Mouse (Mus musculus): ENCODE measurements around the gene Srsf9. TPM values are rescaled to one million over a fixed set of nuclear protein-coding genes. Genes with fewer than 3 reads are reported as not detected.
"Not testable (repeated sequence)": the region's sequence is repeated elsewhere in the genome, so short reads cannot be mapped to it uniquely, and the experiment has no call there.

Srsf9 gene
- polyA plus RNA-seq, 2 experiments = 46.2 to 81.6 TPM

GRCm38 (mm10) chr5:115364782-115365181, 37.8 kb downstream of the Srsf9 start:
- TF ChIP-seq EP300 (IDR thresholded peaks at IDR 0.05; ENCODE audit: low read depth) (no peak), CTCF (IDR thresholded peaks at IDR 0.05; ENCODE audit: low read depth) (no peak)
- ATAC-seq (ENCODE audit: insufficient read depth) (no peak), DNase-seq (ENCODE audit: low read depth in 3 of 3, low spot score in 3 of 3) (no peak)
- 51% methylated on average over 4 of the region's 4 CpGs for WGBS (ENCODE audit: insufficient replicate concordance)
- peaks cover 6% of the 10 kb centered on the region; the same call in 1 of the 2 replicates for H3K27me3 ChIP-seq (ENCODE audit: control insufficient read depth, insufficient read depth, low read length)
- H3K36me3 ChIP-seq (replicated peaks; ENCODE audit: control insufficient read depth, insufficient read depth, low read depth) = no peaks in the 10 kb centered on the region
- no peak overlapping the region for H3K4me2 ChIP-seq (ENCODE audit: low read depth)
- no peaks in the 10 kb centered on the region for H3K4me1 ChIP-seq (replicated peaks; ENCODE audit: control insufficient read depth in 2 of 2, insufficient read depth in 2 of 2, low read length in 1 of 2)
- no peak overlapping the region for H3K4me3 ChIP-seq (ENCODE audit: insufficient read depth in 1 of 2, low read depth in 2 of 2, low read length in 2 of 2)
- H3K9ac ChIP-seq (replicated peaks) = no peak overlapping the region
- H3K27ac ChIP-seq = no peak overlapping the region
- H3K9me3 ChIP-seq (ENCODE audit: control insufficient read depth, low read length) = no peaks in the 10 kb centered on the region

GRCm38 (mm10) chr5:115371736-115372135, 44.8 kb downstream of the Srsf9 start:
- Histone ChIP-seq H3K4me2 (ENCODE audit: low read depth) (no peak overlapping the region), H3K4me3 (ENCODE audit: insufficient read depth in 1 of 2, low read depth in 2 of 2, low read length in 2 of 2) (no peak overlapping the region), H3K9me3 (ENCODE audit: control insufficient read depth, low read length) (no peaks in the 10 kb centered on the region), H3K4me1 (replicated peaks; ENCODE audit: control insufficient read depth in 2 of 2, insufficient read depth in 2 of 2, low read length in 1 of 2) (no peaks in the 10 kb centered on the region), H3K27ac (no peak overlapping the region), H3K27me3 (ENCODE audit: control insufficient read depth, insufficient read depth, low read length) (peaks cover 17% of the 10 kb centered on the region), H3K9ac (replicated peaks) (no peak overlapping the region), H3K36me3 (replicated peaks; ENCODE audit: control insufficient read depth, insufficient read depth, low read depth) (no peaks in the 10 kb centered on the region)
- TF ChIP-seq EP300 (IDR thresholded peaks at IDR 0.05; ENCODE audit: low read depth) (no peak), CTCF (IDR thresholded peaks at IDR 0.05; ENCODE audit: low read depth) (no peak)
- DNase-seq (ENCODE audit: low read depth in 3 of 3, low spot score in 3 of 3) (no peak), ATAC-seq (ENCODE audit: insufficient read depth) (no peak)
- WGBS (ENCODE audit: insufficient replicate concordance) = 41% methylated on average over 9 of the region's 9 CpGs

- peaks cover 17% of the 10 kb centered on the region for H3K27me3 ChIP-seq (ENCODE audit: control insufficient read depth, insufficient read depth, low read length)
- ATAC-seq (ENCODE audit: insufficient read depth) (no peak), DNase-seq (ENCODE audit: low read depth in 3 of 3, low spot score in 3 of 3) (no peak)
- H3K9me3 ChIP-seq (ENCODE audit: control insufficient read depth, low read length) = no peaks in the 10 kb centered on the region
- no peak overlapping the region for H3K9ac ChIP-seq (replicated peaks)
- 21% methylated on average over 26 of the region's 26 CpGs for WGBS (ENCODE audit: insufficient replicate concordance)
- no peak overlapping the region for H3K27ac ChIP-seq
- no peak overlapping the region for H3K4me3 ChIP-seq (ENCODE audit: insufficient read depth in 1 of 2, low read depth in 2 of 2, low read length in 2 of 2)
- no peaks in the 10 kb centered on the region for H3K36me3 ChIP-seq (replicated peaks; ENCODE audit: control insufficient read depth, insufficient read depth, low read depth)
- no peak overlapping the region for H3K4me2 ChIP-seq (ENCODE audit: low read depth)
- TF ChIP-seq EP300 (IDR thresholded peaks at IDR 0.05; ENCODE audit: low read depth) (no peak), CTCF (IDR thresholded peaks at IDR 0.05; ENCODE audit: low read depth) (no peak)
- no peaks in the 10 kb centered on the region for H3K4me1 ChIP-seq (replicated peaks; ENCODE audit: control insufficient read depth in 2 of 2, insufficient read depth in 2 of 2, low read length in 1 of 2)
Measured at GRCm38 (mm10) chr5:115373441-115374203, 46.6 kb downstream of the Srsf9 start.

GRCm38 (mm10) chr5:115374204-115374820, 47.3 kb downstream of the Srsf9 start:
- no peaks in the 10 kb centered on the region for H3K36me3 ChIP-seq (replicated peaks; ENCODE audit: control insufficient read depth, insufficient read depth, low read depth)
- H3K4me1 ChIP-seq (replicated peaks; ENCODE audit: control insufficient read depth in 2 of 2, insufficient read depth in 2 of 2, low read length in 1 of 2) = no peaks in the 10 kb centered on the region
- H3K9ac ChIP-seq (replicated peaks) = no peak overlapping the region
- peaks cover 17% of the 10 kb centered on the region for H3K27me3 ChIP-seq (ENCODE audit: control insufficient read depth, insufficient read depth, low read length)
- TF ChIP-seq EP300 (IDR thresholded peaks at IDR 0.05; ENCODE audit: low read depth) = no peak
- no peak for TF ChIP-seq CTCF (IDR thresholded peaks at IDR 0.05; ENCODE audit: low read depth)
- H3K4me2 ChIP-seq (ENCODE audit: low read depth) = no peak overlapping the region
- WGBS (ENCODE audit: insufficient replicate concordance) = 20% methylated on average over 11 of the region's 11 CpGs
- no peak overlapping the region for H3K27ac ChIP-seq
- no peak overlapping the region for H3K4me3 ChIP-seq (ENCODE audit: insufficient read depth in 1 of 2, low read depth in 2 of 2, low read length in 2 of 2)
- DNase-seq (ENCODE audit: low read depth in 3 of 3, low spot score in 3 of 3) = no peak
- no peaks in the 10 kb centered on the region for H3K9me3 ChIP-seq (ENCODE audit: control insufficient read depth, low read length)
- ATAC-seq (ENCODE audit: insufficient read depth) = no peak

- Histone ChIP-seq H3K4me1 (replicated peaks; ENCODE audit: control insufficient read depth in 2 of 2, insufficient read depth in 2 of 2, low read length in 1 of 2) (no peaks in the 10 kb centered on the region), H3K27ac (no peak overlapping the region), H3K4me2 (ENCODE audit: low read depth) (no peak overlapping the region), H3K9ac (replicated peaks) (no peak overlapping the region), H3K36me3 (replicated peaks; ENCODE audit: control insufficient read depth, insufficient read depth, low read depth) (no peaks in the 10 kb centered on the region), H3K27me3 (ENCODE audit: control insufficient read depth, insufficient read depth, low read length) (peaks cover 17% of the 10 kb centered on the region), H3K4me3 (ENCODE audit: insufficient read depth in 1 of 2, low read depth in 2 of 2, low read length in 2 of 2) (no peak overlapping the region), H3K9me3 (ENCODE audit: control insufficient read depth, low read length) (no peaks in the 10 kb centered on the region)
- DNase-seq (ENCODE audit: low read depth in 3 of 3, low spot score in 3 of 3) (no peak), ATAC-seq (ENCODE audit: insufficient read depth) (no peak)
- 46% methylated on average over 2 of the region's 2 CpGs for WGBS (ENCODE audit: insufficient replicate concordance)
- TF ChIP-seq EP300 (IDR thresholded peaks at IDR 0.05; ENCODE audit: low read depth) (no peak), CTCF (IDR thresholded peaks at IDR 0.05; ENCODE audit: low read depth) (peak; percentile 37; the same call in 1 of the 2 replicates)
Measured at GRCm38 (mm10) chr5:115375436-115375835, 48.5 kb downstream of the Srsf9 start.

GRCm38 (mm10) chr5:115378882-115379281, 51.9 kb downstream of the Srsf9 start:
- H3K9me3 ChIP-seq (ENCODE audit: control insufficient read depth, low read length); H3K36me3 ChIP-seq (replicated peaks; ENCODE audit: control insufficient read depth, insufficient read depth, low read depth); H3K4me2 ChIP-seq (ENCODE audit: low read depth); ATAC-seq (ENCODE audit: insufficient read depth); H3K4me3 ChIP-seq (ENCODE audit: insufficient read depth in 1 of 2, low read depth in 2 of 2, low read length in 2 of 2); H3K9ac ChIP-seq (replicated peaks); H3K4me1 ChIP-seq (replicated peaks; ENCODE audit: control insufficient read depth in 2 of 2, insufficient read depth in 2 of 2, low read length in 1 of 2); DNase-seq (ENCODE audit: low read depth in 3 of 3, low spot score in 3 of 3); H3K27ac ChIP-seq; H3K27me3 ChIP-seq (ENCODE audit: control insufficient read depth, insufficient read depth, low read length): not testable (repeated sequence)
- WGBS (ENCODE audit: insufficient replicate concordance) = 47% methylated on average over 2 of the region's 2 CpGs
